Mouse (Mus musculus): ENCODE data around the gene Ndrg2. TPM values are rescaled to one million over a fixed set of nuclear protein-coding genes. Genes with fewer than 3 reads are reported as not detected.

The Ndrg2 gene
- polyA plus RNA-seq, 1 experiment from 2014 or later: 267 TPM

DNA sequence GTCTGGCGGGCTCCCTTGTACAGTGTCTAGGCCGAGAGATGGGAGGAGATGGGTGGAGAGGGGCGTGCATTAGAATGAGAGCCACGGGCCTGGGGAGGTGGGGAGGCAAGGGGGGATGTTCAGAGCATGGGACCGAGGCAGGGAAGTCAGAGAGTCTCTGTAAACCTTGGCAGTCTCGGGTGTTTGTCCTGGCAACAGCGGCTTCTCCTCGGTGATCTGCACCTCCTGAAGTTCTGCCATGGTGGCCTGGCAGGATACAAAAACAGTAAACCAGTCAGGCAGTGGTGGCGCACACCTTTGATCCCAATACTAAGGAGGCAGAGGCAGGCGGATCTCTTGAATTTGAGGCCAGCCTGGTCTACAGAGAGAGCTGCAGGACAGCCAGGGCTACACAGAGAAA, 2.7 kb downstream of the Ndrg2 start:
- H3K4me3 ChIP-seq: peak overlapping the region; percentile 61; the same call in 1 of the 2 replicates

GRCm38 (mm10) chr14:51906102-51906501, 7.9 kb downstream of the Ndrg2 start:
- H3K9me3 ChIP-seq: no peaks in the 10 kb centered on the region
- ATAC-seq (ENCODE audit: low FRiP score, low read depth): no peak
- 96% methylated on average over 11 of the region's 11 CpGs for WGBS

More for the DNA sequence above, 2.7 kb downstream of the Ndrg2 start:
- Histone ChIP-seq H3K4me1 (replicated peaks) (peaks cover 19% of the 10 kb centered on the region), H3K27ac (replicated peaks) (no peak overlapping the region), H3K36me3 (no peaks in the 10 kb centered on the region), H3K9ac (no peak overlapping the region), H3K27me3 (no peaks in the 10 kb centered on the region), H3K9me3 (no peaks in the 10 kb centered on the region), H3K4me2 (peak overlapping the region; percentile 95)
- no peak for ATAC-seq (ENCODE audit: low FRiP score, low read depth)
- WGBS: 84% methylated on average over 10 of the region's 10 CpGs

DNA sequence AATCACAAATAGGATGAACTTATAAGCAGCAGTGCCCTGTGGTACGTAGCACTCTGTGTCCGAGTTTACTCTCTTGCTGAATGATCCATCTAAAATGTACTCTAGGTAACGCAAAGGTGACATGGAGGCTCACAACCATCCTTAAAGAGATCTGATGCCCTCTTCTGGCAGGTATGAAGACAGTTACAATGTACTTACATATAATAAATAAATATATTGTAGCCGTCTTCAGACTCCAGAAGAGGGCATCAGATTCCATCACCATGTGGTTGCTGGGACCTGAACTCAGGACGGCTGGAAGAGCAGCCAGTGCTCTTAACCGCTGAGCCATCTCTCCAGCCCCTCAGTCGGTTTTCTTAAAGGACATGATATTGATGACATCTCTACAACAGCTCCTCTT, 9.3 kb downstream of the Ndrg2 start:
- Histone ChIP-seq H3K36me3 (no peaks in the 10 kb centered on the region), H3K27ac (replicated peaks) (no peak overlapping the region), H3K9me3 (no peaks in the 10 kb centered on the region), H3K4me2 (no peak overlapping the region), H3K4me3 (no peak overlapping the region), H3K27me3 (no peaks in the 10 kb centered on the region), H3K9ac (no peak overlapping the region), H3K4me1 (replicated peaks) (no peaks in the 10 kb centered on the region)
- ATAC-seq (ENCODE audit: low FRiP score, low read depth): no peak
- WGBS: 71% methylated on average over 7 of the region's 7 CpGs

More at GRCm38 (mm10) chr14:51906102-51906501, 7.9 kb downstream of the Ndrg2 start:
- Histone ChIP-seq H3K27me3 (no peaks in the 10 kb centered on the region), H3K4me1 (replicated peaks) (no peaks in the 10 kb centered on the region), H3K36me3 (no peaks in the 10 kb centered on the region), H3K9ac (no peak overlapping the region), H3K27ac (replicated peaks) (no peak overlapping the region), H3K4me3 (no peak overlapping the region), H3K4me2 (no peak overlapping the region)

DNA sequence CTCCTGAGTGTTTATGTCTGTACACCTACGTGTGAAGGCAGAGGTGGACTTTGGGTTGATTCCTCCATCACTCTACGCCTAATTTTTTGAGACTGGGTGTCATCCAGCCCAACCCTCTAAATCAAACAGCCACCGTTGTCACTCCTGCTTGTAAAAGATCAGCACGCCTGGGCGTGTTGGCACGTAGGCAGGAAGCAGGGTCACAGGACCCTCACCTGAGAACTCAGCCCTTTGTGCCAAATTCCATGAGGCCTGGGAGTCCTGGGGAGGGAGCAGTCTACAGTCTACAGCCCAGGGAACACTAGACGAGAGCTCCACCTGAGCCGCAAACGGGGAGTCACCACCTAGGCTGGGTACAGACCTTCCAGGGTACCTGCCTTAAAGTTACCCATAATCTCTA, 10.2 kb downstream of the Ndrg2 start:
- H3K27me3 ChIP-seq: no peaks in the 10 kb centered on the region
- H3K27ac ChIP-seq (replicated peaks): no peak overlapping the region
- H3K9ac ChIP-seq: no peak overlapping the region
- ATAC-seq (ENCODE audit: low FRiP score, low read depth): no peak
- H3K9me3 ChIP-seq: no peaks in the 10 kb centered on the region
- 94% methylated on average over 9 of the region's 9 CpGs for WGBS
- H3K4me3 ChIP-seq: no peak overlapping the region
- no peaks in the 10 kb centered on the region for H3K4me1 ChIP-seq (replicated peaks)
- H3K36me3 ChIP-seq: no peaks in the 10 kb centered on the region
- no peak overlapping the region for H3K4me2 ChIP-seq

DNA sequence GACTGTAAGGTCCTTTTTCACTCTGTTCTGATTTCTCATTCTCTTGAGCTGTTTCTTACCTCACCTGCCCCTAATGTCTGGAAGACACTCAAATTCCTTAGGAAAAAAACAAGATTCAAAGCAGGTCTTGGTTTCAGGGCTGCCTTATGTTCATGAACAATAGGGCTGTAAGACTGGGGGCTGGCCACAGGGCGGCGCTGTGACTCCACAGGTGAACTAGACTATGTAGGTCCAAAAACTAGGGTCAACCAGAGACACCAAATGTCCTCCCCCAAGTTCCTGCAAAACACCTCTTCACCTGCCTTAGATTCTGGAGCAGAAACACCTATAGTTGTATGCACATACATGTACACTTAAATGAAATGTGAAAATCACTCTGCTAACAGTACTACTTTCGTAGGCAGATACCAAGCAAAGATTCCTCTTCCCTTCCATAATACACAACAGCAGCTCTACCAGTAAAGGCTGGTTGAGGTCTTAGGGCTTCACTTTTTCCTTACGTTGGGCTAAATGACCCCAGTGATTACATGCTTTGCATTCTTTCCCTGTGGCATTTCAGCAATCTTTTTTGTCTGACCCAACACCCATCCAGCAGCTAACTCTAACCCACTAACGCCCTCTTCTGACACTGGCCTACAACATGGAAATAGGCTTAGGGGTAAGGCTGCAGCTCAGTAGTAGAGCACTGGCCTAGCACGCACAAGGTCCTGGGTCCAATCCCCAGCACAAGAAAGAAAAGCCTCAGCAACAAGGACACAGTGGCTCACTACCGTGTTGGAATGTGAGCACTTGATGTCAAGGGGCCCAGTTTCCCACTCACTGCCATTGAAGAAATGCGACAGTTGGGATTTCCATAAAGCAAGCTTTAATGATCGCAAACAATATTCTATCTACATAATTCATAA, 10.9 kb downstream of the Ndrg2 start:
- no peaks in the 10 kb centered on the region for H3K27me3 ChIP-seq
- H3K4me1 ChIP-seq (replicated peaks): no peaks in the 10 kb centered on the region
- no peak overlapping the region for H3K9ac ChIP-seq
- H3K36me3 ChIP-seq: no peaks in the 10 kb centered on the region
- no peaks in the 10 kb centered on the region for H3K9me3 ChIP-seq
- no peak overlapping the region for H3K4me3 ChIP-seq
- ATAC-seq (ENCODE audit: low FRiP score, low read depth): peak; percentile 81
- H3K27ac ChIP-seq (replicated peaks): no peak overlapping the region
- 60% methylated on average over 9 of the region's 9 CpGs for WGBS
- H3K4me2 ChIP-seq: no peak overlapping the region

DNA sequence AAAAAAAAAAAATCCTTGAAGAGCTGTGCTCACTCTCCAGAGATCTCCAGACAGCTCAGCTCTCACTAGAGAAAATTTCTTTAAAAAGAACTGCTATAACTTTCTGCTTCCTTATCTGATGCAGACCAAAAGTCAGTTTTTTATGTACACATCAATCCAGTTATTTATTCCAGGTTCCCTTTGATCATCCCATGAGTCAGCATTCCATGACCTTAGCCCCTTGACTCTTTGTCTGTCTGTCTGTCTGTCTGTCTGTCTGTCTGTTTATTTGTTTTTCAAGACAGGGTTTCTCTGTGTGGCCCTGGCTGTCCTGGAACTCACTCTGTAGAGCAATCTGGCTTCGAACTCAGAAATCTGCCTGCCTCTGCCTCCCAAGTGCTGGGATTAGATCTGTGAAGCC, 14.6 kb downstream of the Ndrg2 start:
- Histone ChIP-seq H3K4me3 (no peak overlapping the region), H3K4me1 (replicated peaks) (no peaks in the 10 kb centered on the region), H3K9ac (no peak overlapping the region), H3K9me3 (no peaks in the 10 kb centered on the region), H3K27ac (replicated peaks) (no peak overlapping the region), H3K36me3 (0 out of 2 replicates have a peak, but pooled peaks cover 3% of the 10 kb centered on the region), H3K27me3 (no peaks in the 10 kb centered on the region), H3K4me2 (no peak overlapping the region)
- 98% methylated on average over 1 of the region's 1 CpGs for WGBS
- no peak for ATAC-seq (ENCODE audit: low FRiP score, low read depth)

GRCm38 (mm10) chr14:51896539-51897170, 17.3 kb downstream of the Ndrg2 start:
- Histone ChIP-seq H3K4me3 (no peak overlapping the region), H3K4me2 (no peak overlapping the region), H3K9ac (no peak overlapping the region), H3K9me3 (no peaks in the 10 kb centered on the region), H3K27ac (replicated peaks) (no peak overlapping the region), H3K36me3 (peaks cover 10% of the 10 kb centered on the region), H3K4me1 (replicated peaks) (no peaks in the 10 kb centered on the region), H3K27me3 (no peaks in the 10 kb centered on the region)
- 77% methylated on average over 8 of the region's 8 CpGs for WGBS
- ATAC-seq (ENCODE audit: low FRiP score, low read depth): no peak

DNA sequence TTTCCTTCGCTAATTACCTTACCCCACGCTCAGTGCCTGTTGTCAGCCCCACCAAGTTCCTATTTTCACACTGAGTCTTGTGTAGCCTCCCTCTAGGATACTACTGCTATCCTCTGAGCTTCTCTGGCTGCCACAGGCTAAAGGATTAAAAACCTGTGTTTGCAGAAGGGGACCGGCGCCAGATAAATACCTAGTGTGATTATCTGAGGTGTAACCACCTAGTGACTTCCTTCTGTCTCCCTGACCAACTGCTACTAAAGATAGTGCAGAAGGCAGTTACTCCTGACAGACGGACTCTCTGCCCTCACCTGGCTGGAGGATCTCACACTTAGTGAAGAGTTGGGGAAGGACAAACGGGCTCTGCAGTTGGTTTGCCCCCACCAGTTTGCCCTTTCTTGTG, 17.9 kb downstream of the Ndrg2 start:
- Histone ChIP-seq H3K9me3 (no peaks in the 10 kb centered on the region), H3K4me3 (no peak overlapping the region), H3K9ac (no peak overlapping the region), H3K27ac (replicated peaks) (no peak overlapping the region), H3K27me3 (no peaks in the 10 kb centered on the region), H3K4me1 (replicated peaks) (no peaks in the 10 kb centered on the region), H3K4me2 (no peak overlapping the region), H3K36me3 (peaks cover 17% of the 10 kb centered on the region)
- 86% methylated on average over 6 of the region's 6 CpGs for WGBS
- ATAC-seq (ENCODE audit: low FRiP score, low read depth): no peak

DNA sequence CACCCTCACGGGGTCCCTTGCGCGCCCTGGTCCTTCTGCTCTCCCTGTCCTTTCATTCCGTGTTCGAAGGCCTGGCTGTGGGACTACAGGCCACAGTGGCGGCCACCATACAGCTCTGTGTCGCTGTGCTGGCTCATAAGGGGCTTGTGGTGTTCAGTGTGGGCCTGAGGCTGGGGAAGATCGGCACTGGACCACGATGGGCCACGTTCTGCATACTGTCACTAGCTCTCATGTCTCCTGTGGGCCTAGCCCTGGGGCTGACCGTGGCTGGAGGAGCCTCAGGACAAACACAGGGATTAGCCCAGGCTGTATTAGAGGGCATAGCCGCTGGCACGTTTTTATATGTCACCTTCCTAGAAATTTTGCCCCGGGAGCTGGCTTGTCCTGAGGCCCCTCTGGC, 18.9 kb downstream of the Ndrg2 start:
- Histone ChIP-seq H3K27ac (replicated peaks) (no peak overlapping the region), H3K9me3 (no peaks in the 10 kb centered on the region), H3K4me3 (no peak overlapping the region), H3K4me2 (no peak overlapping the region), H3K9ac (no peak overlapping the region), H3K27me3 (no peaks in the 10 kb centered on the region), H3K4me1 (replicated peaks) (no peaks in the 10 kb centered on the region), H3K36me3 (peaks cover 25% of the 10 kb centered on the region)
- 83% methylated on average over 14 of the region's 14 CpGs for WGBS
- ATAC-seq (ENCODE audit: low FRiP score, low read depth): 0 out of 2 replicates have a peak, but pooled peaks have one; percentile 23

- no peaks in the 10 kb centered on the region for H3K4me1 ChIP-seq (replicated peaks)
- no peaks in the 10 kb centered on the region for H3K9me3 ChIP-seq
- no peak overlapping the region for H3K9ac ChIP-seq
- H3K36me3 ChIP-seq: peaks cover 38% of the 10 kb centered on the region
- H3K27me3 ChIP-seq: no peaks in the 10 kb centered on the region
- H3K4me3 ChIP-seq: no peak overlapping the region
- ATAC-seq (ENCODE audit: low FRiP score, low read depth): 0 out of 2 replicates have a peak, but pooled peaks have one; percentile 2
- 56% methylated on average over 3 of the region's 3 CpGs for WGBS
- H3K4me2 ChIP-seq: no peak overlapping the region
- no peak overlapping the region for H3K27ac ChIP-seq (replicated peaks)
Observed at GRCm38 (mm10) chr14:51893809-51894208, 20.1 kb downstream of the Ndrg2 start.

GRCm38 (mm10) chr14:51893094-51893794, 20.7 kb downstream of the Ndrg2 start:
- no peaks in the 10 kb centered on the region for H3K27me3 ChIP-seq
- H3K9ac ChIP-seq: no peak overlapping the region
- H3K27ac ChIP-seq (replicated peaks): no peak overlapping the region
- H3K4me3 ChIP-seq: no peak overlapping the region
- H3K9me3 ChIP-seq: no peaks in the 10 kb centered on the region
- 0 out of 2 replicates have a peak, but pooled peaks have one; percentile 21 for ATAC-seq (ENCODE audit: low FRiP score, low read depth)
- H3K4me2 ChIP-seq: no peak overlapping the region
- WGBS: 45% methylated on average over 10 of the region's 10 CpGs
- H3K36me3 ChIP-seq: peaks cover 42% of the 10 kb centered on the region
- H3K4me1 ChIP-seq (replicated peaks): no peaks in the 10 kb centered on the region

Measured in hindbrain, embryonic 15.5 days (tissue).